Mouse (Mus musculus) hematopoietic multipotent progenitor cell, adult 10-12 weeks (in vitro differentiated cells): ENCODE data around the gene Fgfbp3. TPM values are rescaled to one million over a fixed set of nuclear protein-coding genes. Genes with fewer than 3 reads are reported as not detected.

Experiments used
- polyA plus RNA-seq: library from polyadenylated mRNA; stranded (reverse); fragments of >175 nt; gene quantifications from 2 replicates; pipeline ENCODE4 v1.2.3, GENCODE M21; 2012; ENCODE audit warnings: low replicate concordance

Fgfbp3 gene
- 1.7 and 4.2 TPM in 2 replicates for polyA plus RNA-seq

GRCm38 (mm10) chr19:36919466-36919865 is at the start of gene Fgfbp3:
Fgfbp3 (minus strand) TSS chr19:36919615.

GRCm38 (mm10) chr19:36925671-36926552 is 6.5 kb upstream of the Fgfbp3 start, which contains the start of gene Btaf1:
Btaf1 (plus strand) TSS chr19:36926079.

Other genes with a start within 250 kb of the Fgfbp3 start
- gene Ppp1r3c, start 183.0 kb downstream of the Fgfbp3 start, polyA plus RNA-seq, result 0.07 TPM in 1 of 2 replicates, not detected in the other
- gene Tnks2, start 85.4 kb downstream of the Fgfbp3 start, polyA plus RNA-seq, result 15.2 and 28.2 TPM in 2 replicates
- gene Btaf1, start 6.5 kb upstream of the Fgfbp3 start, polyA plus RNA-seq, result 2.2 and 2.7 TPM in 2 replicates